Mouse (Mus musculus): Measurements from ENCODE around the gene Camta1.

The Camta1 gene

DNA sequence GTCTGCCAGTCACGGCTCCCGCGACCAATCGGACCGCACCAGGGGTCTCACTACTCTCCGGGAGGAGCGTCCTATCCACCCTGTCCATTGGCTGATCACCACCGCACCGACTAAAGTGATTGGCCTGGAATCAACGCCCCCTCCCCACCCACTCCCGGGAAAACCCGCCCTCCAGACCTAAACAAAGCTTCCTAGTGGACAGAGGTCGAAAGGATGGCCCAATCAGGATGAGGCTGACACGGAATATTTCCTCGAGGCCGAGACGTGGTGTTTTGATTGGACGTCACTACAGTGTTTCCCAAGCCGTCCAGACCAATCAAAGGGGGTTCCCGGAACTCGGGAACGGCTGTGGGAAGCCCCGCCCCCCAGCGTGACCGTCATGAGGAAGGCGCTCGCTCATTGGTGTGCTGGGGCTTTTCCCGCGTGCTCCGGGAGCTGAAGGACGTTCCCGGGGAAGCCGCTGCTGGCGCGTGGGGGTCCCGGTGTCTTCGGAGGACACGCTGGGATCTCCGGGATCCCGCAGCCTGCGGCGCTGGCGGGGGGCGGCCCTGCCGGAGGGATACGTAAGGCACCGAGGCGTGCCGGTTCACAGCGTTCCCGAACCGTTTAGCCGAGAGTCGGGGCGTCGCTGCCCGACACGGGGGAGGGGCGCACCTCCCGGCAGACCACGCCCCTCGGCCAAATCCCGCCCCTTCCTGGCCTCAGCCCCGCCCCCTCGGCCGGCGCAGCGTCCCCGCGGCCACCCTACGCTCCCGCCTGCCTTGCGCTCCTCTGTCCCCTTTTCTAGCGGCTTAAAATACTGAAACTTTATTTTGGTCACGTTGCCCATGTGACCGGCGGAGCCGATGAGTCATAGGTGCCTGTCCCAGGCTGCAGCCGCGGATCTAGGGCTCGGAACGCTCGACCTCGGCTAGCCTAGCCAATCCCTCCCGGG lies at the start of gene Camta1:
Camta1 (minus strand) TSS at position 71 of the 934 bp plus-strand sequence.
- DNase-seq: peak; percentile 99 to 100

DNA sequence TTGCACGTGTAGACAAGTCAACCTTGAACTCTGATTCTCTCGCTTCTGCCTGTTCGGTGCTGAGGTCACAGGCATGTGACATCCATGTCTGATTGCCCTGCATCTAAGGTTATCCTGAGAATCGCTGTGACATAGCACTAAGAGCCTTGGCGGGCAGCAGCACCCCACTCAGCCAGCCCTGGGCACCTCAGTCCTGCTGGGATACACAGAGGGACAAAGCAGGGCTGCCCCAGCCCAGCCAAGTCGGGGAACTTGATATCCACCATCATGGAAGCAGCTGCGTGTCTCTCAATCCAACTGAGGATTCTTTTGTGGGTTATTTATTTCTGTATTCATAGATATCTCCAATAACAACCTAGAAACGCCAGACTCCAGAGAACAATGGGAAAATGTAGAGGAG lies 47.1 kb upstream of the Camta1 start:
- no peak for DNase-seq

DNA sequence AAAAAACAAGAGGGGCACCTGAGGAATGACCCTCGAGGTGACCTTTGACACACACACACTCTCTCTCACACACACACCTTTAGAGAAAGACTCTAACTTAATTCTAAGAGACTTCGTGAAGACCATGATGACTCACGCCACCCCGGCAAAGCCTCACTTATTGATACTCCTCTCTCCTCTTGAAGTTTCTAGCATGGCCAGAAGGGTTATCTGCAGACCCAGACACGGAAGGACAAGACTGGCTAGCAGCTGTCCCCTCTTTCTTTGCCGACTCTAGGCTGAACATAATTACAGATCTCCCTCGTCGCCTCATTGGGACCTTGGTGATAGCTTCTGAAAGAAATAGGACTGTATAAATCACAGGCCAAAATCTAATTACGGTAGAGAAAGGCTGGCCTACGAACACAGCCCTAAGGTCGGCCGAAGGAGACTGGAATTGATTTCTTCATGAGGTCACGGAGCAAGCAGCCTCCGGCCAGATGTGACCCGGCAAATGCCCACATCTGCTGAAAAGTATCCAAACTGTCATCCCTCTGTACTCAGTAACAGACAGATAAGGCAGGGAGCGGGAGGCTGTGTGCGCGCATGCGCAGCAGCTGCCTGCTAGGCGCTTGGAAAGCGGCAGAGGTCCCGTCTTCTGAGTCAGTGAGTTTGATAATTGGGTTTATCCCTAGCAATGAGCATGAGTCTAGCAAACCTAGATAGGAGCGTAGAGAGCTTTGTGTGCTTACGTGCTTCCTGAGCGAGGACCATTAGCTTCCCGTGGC lies 46.1 kb upstream of the Camta1 start:
- no peak for DNase-seq

DNA sequence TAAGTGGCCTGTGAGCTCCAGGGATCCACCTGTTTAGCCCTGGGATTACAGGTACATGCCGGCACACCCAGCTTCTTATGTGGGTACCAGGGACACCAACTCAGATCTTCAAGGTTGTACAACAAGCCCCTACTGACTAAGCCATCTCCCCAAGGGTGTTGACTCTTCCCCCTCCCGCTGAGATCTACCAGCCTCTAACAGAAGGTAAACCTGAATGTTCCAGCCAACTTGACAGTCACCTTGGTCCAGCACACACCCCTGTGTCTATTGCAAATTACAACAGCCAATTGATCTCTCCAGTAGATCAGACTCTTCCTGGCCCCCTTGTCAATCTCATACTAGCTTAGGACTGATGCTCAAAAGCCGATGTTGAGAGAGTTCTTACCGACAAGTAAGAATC lies 43.9 kb upstream of the Camta1 start:
- no peak for DNase-seq

DNA sequence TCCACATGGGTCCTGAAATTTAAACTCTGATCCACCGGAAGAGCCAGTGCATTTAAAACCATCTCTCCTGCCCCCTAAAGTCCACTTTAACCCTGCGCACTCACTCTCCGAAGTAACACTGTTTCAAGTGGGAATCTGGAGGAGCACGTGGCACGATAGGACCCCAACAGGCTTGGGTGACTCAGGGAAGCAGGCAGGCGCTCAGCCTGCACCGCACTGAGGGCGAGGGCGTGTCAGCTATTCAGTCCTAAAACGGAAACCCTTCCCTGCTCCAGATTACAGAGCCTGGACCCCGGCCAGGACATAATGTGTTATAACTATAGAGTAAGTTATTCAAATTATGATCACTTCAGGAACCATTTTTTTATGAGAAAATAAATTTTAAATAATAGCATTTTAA lies 42.4 kb upstream of the Camta1 start:
- peak; percentile 72 to 84 for DNase-seq

DNA sequence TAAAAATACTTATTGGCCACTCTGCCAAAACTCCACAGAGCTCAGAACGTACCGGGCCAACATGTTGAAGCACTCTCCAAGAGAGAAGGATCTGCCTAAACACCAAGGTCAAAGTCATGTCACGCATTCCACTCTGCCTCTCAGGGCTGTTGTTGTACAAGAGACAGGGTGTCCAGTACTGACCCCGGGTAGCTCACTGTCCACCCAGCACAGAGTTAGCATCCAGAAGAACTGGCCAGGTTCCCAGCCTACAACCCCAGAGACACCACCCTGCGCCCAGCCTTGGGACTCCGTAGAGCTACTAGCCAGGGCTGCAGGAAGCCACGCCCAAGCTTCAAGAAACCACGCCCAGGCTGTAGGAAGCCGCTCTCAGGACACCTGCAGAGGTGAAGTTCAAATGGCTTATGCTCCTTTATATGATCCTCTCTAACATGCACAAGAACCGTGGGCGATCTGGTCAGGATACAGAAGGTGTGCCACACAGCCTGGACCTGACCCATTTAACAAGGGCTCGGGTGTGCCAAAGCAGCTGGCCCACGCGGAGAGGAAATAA lies 41.1 kb upstream of the Camta1 start:
- peak; percentile 82 to 95 for DNase-seq

DNA sequence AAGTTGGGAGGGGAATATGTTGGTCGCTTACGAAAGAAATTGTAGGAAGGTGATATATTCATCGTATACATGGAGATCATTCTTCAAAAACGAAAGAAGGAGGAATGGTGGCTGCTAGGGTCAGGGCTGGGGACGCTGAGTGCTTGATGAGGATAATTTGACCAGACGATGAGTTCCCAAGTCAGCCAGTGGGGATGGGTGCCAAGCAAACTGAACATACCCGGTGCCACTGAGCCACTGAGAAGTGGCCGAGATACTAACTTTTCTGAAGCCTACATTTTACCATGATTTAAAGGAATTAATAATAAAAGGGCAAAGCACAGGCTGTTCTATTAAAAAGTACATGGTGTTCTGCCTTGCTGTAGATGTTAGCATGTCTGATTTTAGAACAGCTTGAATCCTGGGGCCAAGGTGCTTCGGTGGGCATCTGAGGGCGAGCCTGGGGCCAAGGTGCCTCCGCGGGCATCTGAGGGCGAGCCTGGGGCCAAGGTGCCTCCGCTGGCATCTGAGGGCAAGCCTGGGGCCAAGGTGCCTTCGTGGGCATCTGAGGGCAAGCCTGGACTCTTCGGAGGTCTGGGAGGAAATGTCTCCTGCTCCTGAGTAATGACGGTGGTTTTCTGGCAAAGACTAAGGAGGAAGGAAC lies 40.5 kb upstream of the Camta1 start:
- no peak for DNase-seq

DNA sequence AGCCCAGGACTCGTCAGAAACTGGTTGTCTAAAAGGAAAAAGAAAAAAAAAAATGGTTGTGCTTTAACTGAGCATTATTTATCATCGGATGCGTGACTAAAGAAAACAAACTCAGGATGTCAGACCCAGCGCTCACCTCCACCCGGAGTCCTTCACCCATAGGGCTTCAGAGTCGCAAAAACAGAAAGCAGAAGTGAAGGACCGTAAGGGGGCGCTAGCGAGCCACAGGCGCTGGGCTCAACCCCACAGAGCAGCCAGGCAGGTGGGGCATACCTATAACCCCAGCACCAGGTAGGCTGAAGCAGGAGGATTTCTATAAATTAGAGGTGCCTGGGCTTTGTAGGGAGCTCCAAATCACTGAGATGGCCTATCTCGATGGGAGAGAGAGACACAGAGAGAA lies 39.7 kb upstream of the Camta1 start:
- DNase-seq: peak; percentile 59 to 66

DNA sequence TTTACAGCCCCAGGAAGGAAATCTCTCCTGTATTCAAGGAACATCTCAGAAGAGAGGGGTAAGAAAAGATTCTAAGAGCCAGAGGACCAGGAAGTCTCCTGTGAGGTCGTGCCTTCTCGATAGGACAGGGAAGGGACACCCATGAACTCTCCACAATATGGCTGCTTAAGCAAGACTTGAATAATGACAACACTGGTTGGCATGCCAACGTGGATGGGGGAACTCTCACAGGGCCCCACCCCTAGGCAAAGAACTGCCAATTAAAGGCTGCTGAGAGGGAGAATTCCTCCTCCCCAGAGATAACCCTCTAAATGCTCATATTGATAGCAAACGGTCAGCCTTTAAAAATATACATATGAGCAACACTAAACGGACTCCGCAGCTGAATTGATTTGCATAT lies 39.1 kb upstream of the Camta1 start:
- no peak for DNase-seq

DNA sequence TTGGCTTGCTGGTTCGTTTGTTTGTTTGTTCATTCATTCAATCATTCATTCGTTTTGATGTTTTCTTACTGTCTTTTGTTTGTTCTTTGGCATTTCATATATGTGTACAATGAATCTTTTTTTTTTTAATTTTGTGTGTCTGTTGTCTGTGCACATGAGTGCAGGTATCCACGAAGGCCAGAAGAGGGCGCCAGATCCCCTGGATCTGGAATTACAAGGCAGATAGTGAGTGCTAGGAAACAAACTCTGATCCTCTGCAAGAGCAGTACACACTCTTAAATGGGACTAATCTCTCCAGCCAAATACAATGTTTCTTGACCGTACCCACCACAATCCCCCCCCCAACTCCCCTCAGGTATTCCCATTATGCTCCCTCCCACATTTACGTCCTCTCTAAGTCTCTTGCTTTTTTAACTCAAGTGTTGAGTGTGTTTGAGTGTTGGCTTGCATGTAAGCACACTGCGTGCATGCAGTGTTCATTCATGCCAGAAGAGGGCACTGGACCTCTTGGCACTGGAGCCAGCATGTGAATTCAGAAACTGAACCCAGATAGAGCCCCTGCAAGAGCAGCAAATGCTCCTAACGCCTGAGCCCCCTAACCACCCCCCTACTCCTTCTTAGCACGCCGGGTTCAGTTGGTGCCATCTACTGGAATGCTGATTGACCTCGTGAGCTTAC lies 38.2 kb upstream of the Camta1 start:
- DNase-seq: peak in 1 of 2 experiments; percentile 13

DNA sequence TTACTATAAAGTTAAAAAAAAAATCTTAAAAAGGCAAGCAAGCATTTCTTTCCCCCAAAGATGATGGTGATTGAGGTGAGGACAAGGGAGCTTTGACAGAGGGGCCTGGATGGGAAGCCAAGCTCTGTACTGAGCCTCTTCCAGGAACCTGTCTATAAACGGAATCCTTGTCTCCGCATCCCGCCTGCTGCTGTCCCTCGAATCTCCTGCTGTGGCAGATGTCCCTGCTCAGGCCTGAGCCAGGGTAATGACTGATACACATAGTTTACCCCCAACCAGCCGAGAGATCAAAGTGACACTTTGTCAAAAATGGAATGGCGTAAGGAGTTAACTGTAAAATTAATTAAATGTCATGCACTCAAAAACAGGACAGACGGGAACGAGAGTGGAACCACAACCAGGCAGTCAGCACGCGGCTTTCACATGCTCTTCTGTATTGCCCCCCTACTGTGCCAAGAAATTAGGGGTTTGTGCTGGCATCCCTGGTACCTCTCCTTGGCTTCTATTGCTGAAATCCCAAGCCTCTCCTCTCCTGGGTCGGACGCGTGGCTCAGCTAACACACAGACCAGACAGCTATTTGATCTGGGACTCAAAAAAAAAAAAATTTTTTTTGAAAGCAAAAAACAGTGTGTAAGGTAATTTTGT lies 37.0 kb upstream of the Camta1 start:
- no peak for DNase-seq

DNA sequence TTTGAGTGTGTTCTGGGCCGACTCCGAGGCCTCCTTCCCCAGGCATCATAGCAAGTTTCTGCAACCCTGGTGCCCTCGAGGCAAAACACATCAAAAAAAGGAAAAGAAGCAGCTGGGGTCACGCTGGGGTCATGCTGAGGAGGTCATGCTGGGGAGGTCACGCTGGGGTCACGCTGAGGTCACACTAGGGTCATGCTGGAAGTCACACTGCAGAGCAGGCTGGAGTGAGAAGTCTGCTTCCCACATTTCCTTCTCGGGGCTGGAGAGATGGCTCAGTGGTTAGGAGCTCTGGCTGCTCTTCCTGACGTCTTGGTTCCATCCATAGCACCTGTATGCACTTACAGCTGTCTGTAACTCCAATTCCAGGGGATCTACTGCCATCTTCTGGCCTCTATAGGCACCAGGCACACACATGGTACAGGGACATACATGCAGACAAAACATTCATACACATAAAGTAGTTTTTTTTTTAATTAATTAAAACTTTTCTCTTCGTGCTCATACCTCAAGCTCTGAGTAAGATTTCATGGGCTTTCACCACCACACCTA lies 35.5 kb upstream of the Camta1 start:
- DNase-seq: no peak

DNA sequence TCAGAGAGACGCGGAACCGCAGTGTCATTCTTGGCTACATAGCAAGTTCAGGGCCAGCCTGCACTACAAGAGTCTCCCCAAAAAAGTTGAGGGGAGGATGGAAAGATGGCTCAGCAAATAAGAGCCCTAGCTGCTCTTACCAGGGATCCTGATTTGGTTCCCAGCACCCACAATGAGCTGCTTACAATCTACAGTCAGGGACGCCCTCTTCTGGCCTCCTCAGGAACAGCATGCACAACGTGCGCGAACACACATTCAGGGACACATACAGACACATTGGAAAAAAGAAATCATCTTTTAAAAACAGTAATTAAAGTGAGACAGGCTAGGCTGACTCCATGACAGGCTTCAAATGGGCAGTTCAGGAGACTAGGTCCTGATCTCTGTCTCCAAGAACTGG lies 33.9 kb upstream of the Camta1 start:
- DNase-seq: no peak

DNA sequence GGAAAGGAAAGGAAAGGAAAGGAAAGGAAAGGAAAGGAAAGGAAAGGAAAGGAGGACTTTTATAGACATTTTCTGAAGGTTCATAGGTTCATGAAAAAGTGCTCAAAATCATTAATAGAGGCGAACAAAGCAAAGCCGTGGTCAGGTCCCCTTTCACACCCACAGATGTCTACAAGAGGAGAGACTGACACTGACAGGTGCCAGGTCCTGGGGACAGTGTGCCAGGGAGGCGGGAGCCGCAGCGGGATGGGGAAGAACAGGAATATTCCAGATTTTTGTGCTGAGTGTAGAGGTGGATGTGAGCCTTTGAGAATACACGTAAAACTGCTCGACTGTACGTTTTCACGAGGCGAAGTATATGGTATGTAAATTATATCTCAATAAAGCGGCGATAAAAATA lies 33.2 kb upstream of the Camta1 start:
- no peak for DNase-seq

DNA sequence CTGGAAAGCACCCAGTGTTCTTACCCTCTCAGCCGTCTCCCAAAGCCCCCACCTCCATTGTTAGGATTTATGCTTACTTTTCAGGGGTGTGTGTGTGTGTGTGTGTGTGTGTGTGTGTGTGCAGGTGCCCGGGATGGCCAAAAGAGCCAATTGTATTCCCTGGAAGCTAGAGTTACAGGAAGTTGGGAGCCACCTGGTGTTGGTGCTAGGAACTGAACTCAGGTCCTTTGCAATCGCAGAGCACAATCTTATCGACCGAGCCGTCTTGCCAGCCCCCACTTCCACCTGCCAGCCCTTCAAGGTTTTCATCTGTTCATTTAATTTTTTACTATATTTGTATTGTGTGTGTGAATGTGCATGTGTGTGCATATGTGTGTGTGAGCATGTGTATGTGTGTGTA lies 31.6 kb upstream of the Camta1 start:
- DNase-seq: peak in 1 of 2 experiments; percentile 21

DNA sequence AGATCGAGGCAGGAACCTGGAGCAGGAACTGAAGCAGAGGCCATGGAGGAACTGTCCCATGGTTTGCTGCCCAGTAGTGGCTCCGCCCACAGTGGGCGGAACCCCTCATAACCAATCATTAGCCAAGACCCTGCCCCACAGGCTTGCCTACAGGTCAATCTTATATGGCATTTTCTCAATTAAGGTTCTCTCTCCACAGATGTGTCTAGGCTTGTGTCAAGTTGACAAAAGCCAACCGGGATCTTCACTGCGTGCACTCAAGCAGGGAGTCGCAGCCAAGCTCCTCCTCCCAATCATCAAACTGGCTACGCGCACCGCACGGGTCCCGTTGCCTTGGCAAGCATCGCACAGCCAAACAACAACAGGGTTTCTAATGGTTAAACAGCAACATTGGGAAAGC lies 19.9 kb upstream of the Camta1 start:
- no peak for DNase-seq

DNA sequence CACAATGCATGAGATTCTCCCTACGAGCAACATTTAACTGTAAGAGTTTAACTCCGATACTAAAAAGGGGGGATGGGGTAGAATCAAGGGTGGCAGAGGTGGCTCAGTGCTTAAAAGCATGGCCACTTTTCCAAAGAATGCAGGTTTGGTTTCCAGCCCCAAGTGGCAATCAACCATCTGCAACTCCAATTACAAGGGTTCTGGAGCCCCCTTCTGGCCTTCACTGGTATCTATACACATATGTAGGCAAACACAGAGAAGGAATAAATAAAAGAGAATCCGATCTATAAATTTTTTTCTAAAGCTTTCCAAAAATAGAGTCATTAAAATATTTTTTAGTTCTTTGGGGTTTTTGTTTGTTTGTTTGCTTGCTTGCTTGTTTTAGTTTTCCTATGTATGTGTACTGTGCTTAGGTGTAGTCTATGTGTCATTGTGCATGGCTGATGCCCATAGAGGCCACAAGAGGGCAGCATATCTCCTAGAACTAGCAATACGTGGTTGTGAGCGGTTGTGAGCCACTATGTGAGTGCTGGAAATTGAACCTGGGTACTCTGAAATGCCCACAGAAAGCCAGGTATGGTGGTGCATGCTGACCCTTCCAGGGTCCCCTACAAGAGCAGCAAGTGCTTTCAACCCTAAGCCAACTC lies 18.5 kb upstream of the Camta1 start:
- DNase-seq: no peak

DNA sequence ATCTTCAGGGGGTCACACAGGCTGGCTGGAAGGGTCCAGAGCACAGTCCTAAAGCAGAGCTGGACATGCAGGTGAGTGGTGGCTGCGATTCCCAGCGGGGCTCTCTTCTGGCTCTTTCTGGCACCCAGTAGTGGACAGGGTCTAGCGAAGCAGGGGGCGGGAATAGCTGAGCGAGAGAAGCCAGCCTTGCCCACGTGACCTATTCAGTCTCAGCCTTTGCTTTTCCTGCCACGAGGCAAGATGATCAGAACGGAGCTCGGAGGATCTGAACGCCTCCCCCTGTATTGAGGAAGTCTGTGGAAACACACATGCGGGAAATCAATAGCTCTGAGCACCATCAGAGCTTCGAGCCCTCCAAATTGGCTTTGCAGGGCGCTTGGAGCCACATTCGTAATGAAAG lies 14.7 kb upstream of the Camta1 start:
- no peak for DNase-seq

DNA sequence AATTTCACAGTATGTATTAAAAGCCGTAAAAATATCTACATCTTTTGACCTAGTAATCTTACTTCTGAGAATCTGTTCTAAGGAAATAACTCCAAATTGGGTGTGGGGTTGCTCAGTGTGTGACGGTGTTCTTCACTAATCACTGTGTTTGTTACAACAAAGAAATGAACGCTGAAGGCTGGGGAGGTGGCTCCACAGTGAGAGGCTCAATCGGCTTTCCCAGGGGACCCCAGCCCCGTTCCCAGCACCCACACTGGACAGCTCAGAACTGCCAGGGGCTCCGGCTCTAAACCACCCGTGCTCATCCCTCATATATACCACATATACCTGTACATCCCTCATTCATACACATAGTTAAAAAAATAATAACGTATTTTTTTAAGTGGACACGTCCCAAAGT lies 1.8 kb upstream of the Camta1 start:
- no peak for DNase-seq

DNA sequence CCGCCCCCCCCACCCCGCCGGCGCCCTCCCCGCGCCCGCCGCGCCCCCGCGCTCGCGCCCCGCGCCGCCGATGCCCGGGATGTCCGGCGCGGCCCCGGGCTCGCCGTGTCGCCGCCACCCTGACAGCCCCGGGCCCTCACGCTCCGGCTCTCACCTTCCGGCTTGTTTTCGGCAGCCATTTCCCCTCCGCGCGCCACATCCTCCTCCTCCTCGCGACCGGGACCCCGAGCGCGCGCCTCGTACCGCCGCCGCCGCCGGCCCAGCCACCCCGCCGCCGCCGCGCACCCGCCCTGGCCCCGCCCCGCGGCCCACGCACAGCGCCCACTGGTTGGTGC lies 238 bp downstream of the Camta1 start:
- DNase-seq: no peak

Measured in kidney, postnatal 25 days (tissue).